ENCODE assay signal across 8 mouse cellular contexts in the genomic region with DNA sequence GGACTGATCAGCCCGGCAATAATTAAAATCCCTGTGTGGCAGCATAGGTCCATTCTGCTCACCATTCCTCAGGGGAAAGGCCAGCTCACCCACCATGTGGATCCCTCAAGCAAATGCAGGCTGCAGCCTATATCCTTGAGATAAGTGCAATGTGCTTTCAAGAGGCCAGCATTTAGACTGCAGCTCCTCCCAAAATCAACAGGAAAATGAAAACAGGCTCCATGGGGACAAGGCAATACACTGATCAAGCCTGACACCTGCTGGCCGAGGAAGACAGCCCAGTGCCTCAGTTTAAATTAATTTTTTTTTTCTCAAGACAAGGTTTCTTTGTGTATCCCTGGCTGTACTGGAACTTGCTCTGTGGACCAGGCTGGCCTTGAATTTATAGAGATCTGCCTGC. TPM values are rescaled to one million over a fixed set of nuclear protein-coding genes. Genes with fewer than 3 reads are reported as not detected.
DNase-seq lines count a peak whose midpoint lies in the region; ATAC-seq lines count a peak whose summit lies in the region.

No protein-coding gene starts in this region.

- peaks cover 9% of the 10 kb centered on the region for H3K36me3 ChIP-seq in midbrain, embryonic 11.5 days (ENCODE audit: control insufficient read depth, insufficient read depth, low read length)

- DNase-seq in cerebellum, adult 18-20 months: peak; percentile 24 to 25
- DNase-seq in cerebellum, adult 9-10 months: no peak
- DNase-seq in urinary bladder, postnatal 36 days (ENCODE audit: low spot score in 2 of 2): peak; percentile 10 to 28
- no peak for DNase-seq in urinary bladder, postnatal 10 days (ENCODE audit: low spot score)
- peak; percentile 4 to 19 for DNase-seq in heart, adult 9 months (ENCODE audit: low spot score in 2 of 2)
- DNase-seq in layer of hippocampus, adult 8-10 months (ENCODE audit: low spot score in 2 of 2): peak; percentile 11 to 21
- no peak for DNase-seq in midbrain, embryonic 11.5 days (ENCODE audit: low spot score, missing footprints)
- DNase-seq in thymus, postnatal 25 days: peak; percentile 25

- ATAC-seq in midbrain, embryonic 11.5 days (ENCODE audit: low FRiP score): peak; percentile 46; the same call in 1 of the 2 replicates

- H3K27me3 ChIP-seq in midbrain, embryonic 11.5 days (ENCODE audit: control insufficient read depth, insufficient read depth, low read length): no peaks in the 10 kb centered on the region

- no peak overlapping the region for H3K9ac ChIP-seq in midbrain, embryonic 11.5 days (ENCODE audit: low read length)

- H3K9me3 ChIP-seq in midbrain, embryonic 11.5 days (ENCODE audit: control insufficient read depth, low read length): no peaks in the 10 kb centered on the region

- no peak overlapping the region for H3K4me2 ChIP-seq in midbrain, embryonic 11.5 days

- no peaks in the 10 kb centered on the region for H3K4me1 ChIP-seq in midbrain, embryonic 11.5 days (ENCODE audit: control insufficient read depth, insufficient read depth, low read length)

- 65% methylated on average over 2 of the region's 2 CpGs for WGBS in midbrain, embryonic 11.5 days

- no peak overlapping the region for H3K4me3 ChIP-seq in midbrain, embryonic 11.5 days (ENCODE audit: low read depth, low read length)

- no peak overlapping the region for H3K27ac ChIP-seq in midbrain, embryonic 11.5 days (ENCODE audit: low read depth, low read length)

RNA-seq across cellular contexts. Expression of gene Pus7, which starts 24.9 kb away (rescaled TPM):
- total RNA-seq in layer of hippocampus, adult 8-10 months (2022): 10 to 100 TPM; 15.9 to 22.4 (median 20.2) TPM
- 25.6 and 28.3 TPM in 2 replicates for polyA plus RNA-seq in midbrain, embryonic 11.5 days (2014; fragmentation: Nextera tagmentation; extraction: Ambion mirVana)

RNA-seq across cellular contexts. Expression of gene Rint1, which starts 28.9 kb away (rescaled TPM):
- 10 to 100 TPM; 17.4 to 24.2 (median 21.8) TPM for total RNA-seq in layer of hippocampus, adult 8-10 months (2022)
- 24.9 and 28.1 TPM in 2 replicates for polyA plus RNA-seq in midbrain, embryonic 11.5 days (2014; fragmentation: Nextera tagmentation; extraction: Ambion mirVana)

Comparison
In these comparisons a context has a peak if more than half of its experiments do, and no peak if none do; other contexts are left out.
1. DNase-seq: peak in cerebellum, adult 18-20 months (2 of 2), urinary bladder, postnatal 36 days (2 of 2), heart, adult 9 months (2 of 2), layer of hippocampus, adult 8-10 months (2 of 2) and thymus, postnatal 25 days (single experiment); none in cerebellum, adult 9-10 months (single experiment), urinary bladder, postnatal 10 days (single experiment) and midbrain, embryonic 11.5 days (single experiment).